Mouse (Mus musculus): ENCODE measurements around the gene Olfr342. TPM values are rescaled to one million over a fixed set of nuclear protein-coding genes. Genes with fewer than 3 reads are reported as not detected.

The Olfr342 gene
- total RNA-seq (2015; ENCODE audit: low replicate concordance) (not detected in 2 replicates), total RNA-seq (2017; ENCODE audit: low replicate concordance) (not detected in 2 replicates)

- ATAC-seq (replicated peaks; ENCODE audit: low FRiP score, poor library complexity, severe bottlenecking), result no peak
These were observed at the start of gene Olfr342 for GRCm38 (mm10) chr2:36524698-36525097. TSS of gene Olfr342 (plus strand) at chr2:36524998.

GRCm38 (mm10) chr2:36482368-36482767 lies 42.4 kb upstream of the Olfr342 start, which contains the start of gene Olfr341:
TSS of gene Olfr341 (minus strand) at chr2:36482468.
- ATAC-seq (replicated peaks; ENCODE audit: low FRiP score, poor library complexity, severe bottlenecking), result no peak

GRCm38 (mm10) chr2:36565156-36565555 lies 40.4 kb downstream of the Olfr342 start:
- no peak for ATAC-seq (replicated peaks; ENCODE audit: low FRiP score, poor library complexity, severe bottlenecking)

- ATAC-seq (replicated peaks; ENCODE audit: low FRiP score, poor library complexity, severe bottlenecking), result no peak
These were observed 41.6 kb downstream of the Olfr342 start, which contains the start of gene Olfr344 for GRCm38 (mm10) chr2:36566362-36566761. TSS of gene Olfr344 (plus strand) at chr2:36566662.

GRCm38 (mm10) chr2:36567022-36567421 lies 42.2 kb downstream of the Olfr342 start:
- no peak for ATAC-seq (replicated peaks; ENCODE audit: low FRiP score, poor library complexity, severe bottlenecking)

- no peak for ATAC-seq (replicated peaks; ENCODE audit: low FRiP score, poor library complexity, severe bottlenecking)
These were observed 43.0 kb downstream of the Olfr342 start for GRCm38 (mm10) chr2:36567845-36568244.

Other genes starting within 250 kb of the Olfr342 start
- gene Olfr338, start 151.5 kb upstream of the Olfr342 start, total RNA-seq (2015; ENCODE audit: low replicate concordance), result not detected in 2 replicates
- not detected in 2 replicates for gene Olfr338, start 151.5 kb upstream of the Olfr342 start, total RNA-seq (2017; ENCODE audit: low replicate concordance)
- gene Olfr339, start 106.1 kb upstream of the Olfr342 start, total RNA-seq (2015; ENCODE audit: low replicate concordance), result not detected in 2 replicates
- gene Olfr339, start 106.1 kb upstream of the Olfr342 start, total RNA-seq (2017; ENCODE audit: low replicate concordance), result not detected in 2 replicates
- gene Olfr340, start 72.4 kb upstream of the Olfr342 start, total RNA-seq (2015; ENCODE audit: low replicate concordance), result not detected in 2 replicates
- not detected in 2 replicates for gene Olfr340, start 72.4 kb upstream of the Olfr342 start, total RNA-seq (2017; ENCODE audit: low replicate concordance)
- gene Olfr341, start 42.5 kb upstream of the Olfr342 start, total RNA-seq (2015; ENCODE audit: low replicate concordance), result not detected in 2 replicates
- gene Olfr341, start 42.5 kb upstream of the Olfr342 start, total RNA-seq (2017; ENCODE audit: low replicate concordance), result not detected in 2 replicates
- gene Olfr344, start 41.7 kb downstream of the Olfr342 start, total RNA-seq (2015; ENCODE audit: low replicate concordance), result not detected in 2 replicates
- not detected in 2 replicates for gene Olfr344, start 41.7 kb downstream of the Olfr342 start, total RNA-seq (2017; ENCODE audit: low replicate concordance)
- not detected in 2 replicates for gene Olfr345, start 115.0 kb downstream of the Olfr342 start, total RNA-seq (2015; ENCODE audit: low replicate concordance)
- not detected in 2 replicates for gene Olfr345, start 115.0 kb downstream of the Olfr342 start, total RNA-seq (2017; ENCODE audit: low replicate concordance)
- gene Olfr346, start 160.8 kb downstream of the Olfr342 start, total RNA-seq (2015; ENCODE audit: low replicate concordance), result not detected in 2 replicates
- not detected in 2 replicates for gene Olfr346, start 160.8 kb downstream of the Olfr342 start, total RNA-seq (2017; ENCODE audit: low replicate concordance)
- gene Olfr347, start 206.9 kb downstream of the Olfr342 start, total RNA-seq (2015; ENCODE audit: low replicate concordance), result not detected in 2 replicates
- gene Olfr347, start 206.9 kb downstream of the Olfr342 start, total RNA-seq (2017; ENCODE audit: low replicate concordance), result not detected in 2 replicates